Mouse (Mus musculus): ENCODE results near the gene Ngb.

Ngb gene

GRCm38 (mm10) chr12:87091916-87092315, 10.4 kb downstream of the Ngb start:
- no peak for DNase-seq (ENCODE audit: low read depth, low spot score)

GRCm38 (mm10) chr12:87089701-87090100, 12.6 kb downstream of the Ngb start:
- no peak for DNase-seq (ENCODE audit: low read depth, low spot score)

GRCm38 (mm10) chr12:87089255-87089654, 13.1 kb downstream of the Ngb start:
- no peak for DNase-seq (ENCODE audit: low read depth, low spot score)

- no peak for DNase-seq (ENCODE audit: low read depth, low spot score)
Measured at GRCm38 (mm10) chr12:87088331-87088730, 14.0 kb downstream of the Ngb start.

GRCm38 (mm10) chr12:87087236-87087635, 15.1 kb downstream of the Ngb start:
- no peak for DNase-seq (ENCODE audit: low read depth, low spot score)

- DNase-seq (ENCODE audit: low read depth, low spot score): no peak
Measured at GRCm38 (mm10) chr12:87082797-87083196, 19.5 kb downstream of the Ngb start.

- DNase-seq (ENCODE audit: low read depth, low spot score): no peak
Measured at GRCm38 (mm10) chr12:87076610-87077009, 25.7 kb downstream of the Ngb start.

- DNase-seq (ENCODE audit: low read depth, low spot score): no peak
Measured at GRCm38 (mm10) chr12:87070520-87070919, 31.8 kb downstream of the Ngb start.

GRCm38 (mm10) chr12:87066429-87066828, 35.9 kb downstream of the Ngb start:
- DNase-seq (ENCODE audit: low read depth, low spot score): no peak

- DNase-seq (ENCODE audit: low read depth, low spot score): no peak
Measured at GRCm38 (mm10) chr12:87065446-87065845, 36.9 kb downstream of the Ngb start.

GRCm38 (mm10) chr12:87057066-87057465, 45.3 kb downstream of the Ngb start:
- no peak for DNase-seq (ENCODE audit: low read depth, low spot score)

GRCm38 (mm10) chr12:87054873-87055272, 47.5 kb downstream of the Ngb start:
- no peak for DNase-seq (ENCODE audit: low read depth, low spot score)

GRCm38 (mm10) chr12:87052661-87053321, 49.5 kb downstream of the Ngb start:
- peak; percentile 36 for DNase-seq (ENCODE audit: low read depth, low spot score)

- no peak for DNase-seq (ENCODE audit: low read depth, low spot score)
Measured at GRCm38 (mm10) chr12:87047536-87047935, 54.8 kb downstream of the Ngb start.
